Comparison of ENCODE assay signal across 8 mouse cellular contexts in genomic region chr10:128194024-128194550, GRCm38 (mm10). TPM values are rescaled to one million over a fixed set of nuclear protein-coding genes. Genes with fewer than 3 reads are reported as not detected.
A peak's percentile ranks its signal among the peaks of the same experiment; 100 is the strongest.
DNase-seq lines count a peak whose midpoint lies in the region; ATAC-seq lines count a peak whose summit lies in the region.

Gls2 (plus strand) TSS chr10:128194457.

- peak within 1 kb of the TSS; percentile 84 for H3K9ac ChIP-seq in hindbrain, embryonic 13.5 days

- DNase-seq in NIH3T3 (ENCODE audit: low read depth), result peak; percentile 97
- DNase-seq in cerebellum, postnatal 10 days, result peak; percentile 100
- DNase-seq in frontal cortex, postnatal 14 days (ENCODE audit: low spot score in 2 of 2), result peak; percentile 94 to 97
- DNase-seq in layer of hippocampus, postnatal 25 days (ENCODE audit: extremely low spot score in 1 of 2, low spot score in 1 of 2), result peak; percentile 92 to 94
- DNase-seq in lung, postnatal 25 days (ENCODE audit: low spot score), result peak; percentile 97
- DNase-seq in retina, embryonic 14.5 days (ENCODE audit: low spot score), result peak; percentile 95
- peak; percentile 97 for DNase-seq in thymus, postnatal 4 days

- WGBS in hindbrain, embryonic 13.5 days, result under 1% methylated on average over 46 of the region's 46 CpGs

- ATAC-seq in hindbrain, embryonic 13.5 days (ENCODE audit: low FRiP score), result peak; percentile 98

- H3K4me3 ChIP-seq in hindbrain, embryonic 13.5 days, result peak within 1 kb of the TSS; percentile 76

- no peaks in the 10 kb centered on the region for H3K36me3 ChIP-seq in hindbrain, embryonic 13.5 days

- peaks cover 13% of the 10 kb centered on the region for H3K4me1 ChIP-seq in hindbrain, embryonic 13.5 days (replicated peaks)

- peaks cover 40% of the 10 kb centered on the region for H3K27me3 ChIP-seq in hindbrain, embryonic 13.5 days

- peak within 1 kb of the TSS; percentile 98 for H3K4me2 ChIP-seq in hindbrain, embryonic 13.5 days

- no peaks in the 10 kb centered on the region for H3K9me3 ChIP-seq in hindbrain, embryonic 13.5 days

- H3K27ac ChIP-seq in hindbrain, embryonic 13.5 days, result peak within 1 kb of the TSS; percentile 75

RNA-seq across cellular contexts. Expression of gene Gls2, which starts in this region (rescaled TPM):
- polyA plus RNA-seq in hindbrain, embryonic 13.5 days (2015; fragmentation: Nextera tagmentation; extraction: Ambion mirVana), result 0.75 and 1.3 TPM in 2 replicates
- total RNA-seq in layer of hippocampus, postnatal 25 days (2021), result 10 to 100 TPM; 19.2 to 23.5 TPM

Comparison
In these comparisons a context has a peak if more than half of its experiments do, and no peak if none do; other contexts are left out.
1. Peak in every context shown above with its lines: DNase-seq, ATAC-seq, H3K4me3 ChIP-seq and H3K27ac ChIP-seq.